Mouse (Mus musculus) megakaryocyte, embryonic 14.5 days (primary cell): ENCODE results near the gene Cd163l1.

Experiments
- FLI1 ChIP-seq: IDR thresholded peaks from 2 replicates; pipeline ENCODE4 v1.6.1; 2012; ENCODE audit warnings: low read length, inconsistent platforms, mixed read lengths
- GATA1 ChIP-seq: IDR thresholded peaks from 3 replicates; pipeline ENCODE4 v1.6.1; 2012; ENCODE audit warnings: mixed read lengths, low read length, inconsistent platforms, borderline replicate concordance

DNA sequence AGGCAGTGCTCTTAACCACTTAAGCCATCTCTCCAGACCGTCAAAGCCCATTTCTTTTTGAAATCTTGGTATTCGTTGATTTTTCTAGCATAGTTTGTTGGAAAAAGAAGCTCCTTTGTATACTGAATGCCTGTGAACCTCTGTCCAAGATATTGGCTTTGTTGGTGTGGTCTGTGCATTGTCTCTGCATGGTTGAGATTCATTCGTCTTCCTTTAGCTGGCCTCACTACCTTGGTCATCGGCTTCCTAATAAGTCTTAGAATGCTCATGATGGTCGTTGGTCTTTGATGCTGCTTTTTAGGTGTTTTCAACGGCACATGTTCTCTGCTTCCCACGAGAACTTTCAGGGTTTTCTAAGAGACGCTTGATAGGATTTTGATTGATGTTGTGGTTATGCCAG is 22.1 kb upstream of the Cd163l1 start:
- no peak for TF ChIP-seq GATA1
- TF ChIP-seq FLI1, result no peak
